ENCODE assay signal across 20 mouse cellular contexts in the genomic region with DNA sequence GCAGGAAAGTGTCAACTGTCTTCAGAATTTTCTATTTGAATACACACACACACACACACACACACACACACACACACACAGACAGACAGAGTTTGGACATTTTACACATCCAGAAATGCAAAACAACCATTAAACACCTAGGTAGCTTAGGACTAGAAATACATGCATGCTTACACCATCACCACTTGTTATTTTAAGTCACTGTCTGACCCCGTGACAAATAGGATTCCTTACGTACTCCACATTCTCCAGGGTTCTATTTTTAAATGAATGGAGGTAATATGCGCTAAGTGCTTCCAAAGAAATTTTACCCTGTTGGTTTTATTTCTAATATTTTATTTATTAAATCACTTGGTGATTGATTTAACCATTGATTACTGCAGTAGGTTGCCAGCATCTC. TPM values are rescaled to one million over a fixed set of nuclear protein-coding genes. Genes with fewer than 3 reads are reported as not detected.
DNase-seq lines count a peak whose midpoint lies in the region; ATAC-seq and TF ChIP-seq lines count a peak whose summit lies in the region.
"Had no signal": no experiment of that assay in that cellular context is flagged by ENCODE, and none has a peak within 500 bp of the region (broad histone marks: within the 10 kb centered on the region; RNA-seq: fewer than 3 reads in every experiment).

No protein-coding gene starts in this region.

- peak overlapping the region; percentile 48 for H3K4me2 ChIP-seq in heart, embryonic 14.5 days (ENCODE audit: low read length)
- no peak overlapping the region for H3K4me2 ChIP-seq in liver, embryonic 12.5 days
- H3K4me2 ChIP-seq: embryonic facial prominence, embryonic 12.5 days; forebrain, embryonic 15.5 days; hindbrain, embryonic 15.5 days had no signal

- H3K4me3 ChIP-seq in heart, embryonic 10.5 days = 0 out of 2 replicates have a peak overlapping the region, but pooled peaks have one; percentile 15
- H3K4me3 ChIP-seq in heart, embryonic 14.5 days (ENCODE audit: control insufficient read depth in 1 of 2, insufficient read depth in 1 of 2, low read depth in 1 of 2, low read length in 2 of 2) = no peak overlapping the region
- H3K4me3 ChIP-seq in liver, adult 2 months (ENCODE audit: insufficient read depth, low read depth, low read length) = no peak overlapping the region
- no peak overlapping the region for H3K4me3 ChIP-seq in liver, embryonic 12.5 days
- H3K4me3 ChIP-seq: embryonic facial prominence, embryonic 12.5 days; forebrain, embryonic 15.5 days; hindbrain, embryonic 15.5 days had no signal

- no peaks in the 10 kb centered on the region; the same call in 1 of the 2 replicates for H3K4me1 ChIP-seq in heart, embryonic 10.5 days
- peaks cover 3 to 8% of the 10 kb centered on the region in 2 experiments; a peak in 3 of 4 replicates for H3K4me1 ChIP-seq in heart, embryonic 14.5 days (ENCODE audit: control insufficient read depth in 2 of 2, insufficient read depth in 2 of 2, low read length in 2 of 2)
- H3K4me1 ChIP-seq in liver, adult 2 months (ENCODE audit: control insufficient read depth, insufficient read depth, low read length) = peaks cover 32% of the 10 kb centered on the region
- no peaks in the 10 kb centered on the region for H3K4me1 ChIP-seq in liver, embryonic 12.5 days
- H3K4me1 ChIP-seq: embryonic facial prominence, embryonic 12.5 days; forebrain, embryonic 15.5 days; hindbrain, embryonic 15.5 days had no signal

- 33% methylated on average over 3 of the region's 3 CpGs for WGBS in heart, embryonic 10.5 days
- WGBS in heart, embryonic 14.5 days = 34% methylated on average over 3 of the region's 3 CpGs
- WGBS in liver, adult 2 months = 52% methylated on average over 3 of the region's 3 CpGs
- WGBS in liver, embryonic 12.5 days (ENCODE audit: insufficient replicate concordance) = 76% methylated on average over 3 of the region's 3 CpGs

- ATAC-seq in heart, embryonic 14.5 days (ENCODE audit: insufficient number of reproducible peaks, insufficient read depth, low FRiP score, low read depth) = peak; percentile 71
- no peak for ATAC-seq in liver, embryonic 12.5 days
- ATAC-seq: activated CD4-positive, CD25-positive, alpha-beta regulatory T cell, adult 4 months; forebrain, embryonic 15.5 days; intestine, embryonic 16.5 days; Patski had no signal

- no peaks in the 10 kb centered on the region for H3K27me3 ChIP-seq in heart, embryonic 10.5 days (ENCODE audit: insufficient read depth, poor library complexity, severe bottlenecking)
- no peaks in the 10 kb centered on the region for H3K27me3 ChIP-seq in heart, embryonic 14.5 days (ENCODE audit: control insufficient read depth, insufficient read depth, low read length)
- no peaks in the 10 kb centered on the region for H3K27me3 ChIP-seq in liver, adult 2 months (ENCODE audit: control insufficient read depth, insufficient read depth, low read length)
- H3K27me3 ChIP-seq in liver, embryonic 12.5 days (replicated peaks) = no peaks in the 10 kb centered on the region
- H3K27me3 ChIP-seq: CH12.LX; embryonic facial prominence, embryonic 12.5 days; forebrain, embryonic 15.5 days; hindbrain, embryonic 15.5 days; Patski had no signal

- intact Hi-C loops in heart, postnatal 25 days (cut with DNase I) = no loop called here

- no peaks in the 10 kb centered on the region for H3K9me3 ChIP-seq in heart, embryonic 10.5 days
- no peaks in the 10 kb centered on the region for H3K9me3 ChIP-seq in heart, embryonic 14.5 days (ENCODE audit: control insufficient read depth, low read length)
- no peaks in the 10 kb centered on the region for H3K9me3 ChIP-seq in liver, embryonic 12.5 days (replicated peaks)
- H3K9me3 ChIP-seq: embryonic facial prominence, embryonic 12.5 days; forebrain, embryonic 15.5 days; hindbrain, embryonic 15.5 days had no signal

- no peaks in the 10 kb centered on the region for H3K36me3 ChIP-seq in heart, embryonic 10.5 days
- no peaks in the 10 kb centered on the region for H3K36me3 ChIP-seq in heart, embryonic 14.5 days (ENCODE audit: control insufficient read depth, insufficient read depth, low read length)
- H3K36me3 ChIP-seq in liver, adult 2 months (ENCODE audit: control insufficient read depth, insufficient read depth, low read length) = no peaks in the 10 kb centered on the region
- no peaks in the 10 kb centered on the region for H3K36me3 ChIP-seq in liver, embryonic 12.5 days
- H3K36me3 ChIP-seq: embryonic facial prominence, embryonic 12.5 days; forebrain, embryonic 15.5 days; hindbrain, embryonic 15.5 days had no signal

- TF ChIP-seq CTCF in liver, adult 2 months (IDR thresholded peaks at IDR 0.05; ENCODE audit: low read depth, low read length) = no peak

- H3K27ac ChIP-seq in heart, embryonic 10.5 days = peak overlapping the region; percentile 78
- peak overlapping the region; percentile 93 to 95 for H3K27ac ChIP-seq in heart, embryonic 14.5 days (replicated peaks in 1 of 2; ENCODE audit: control insufficient read depth in 1 of 2, insufficient read depth in 1 of 2, low read depth in 2 of 2, low read length in 2 of 2)
- peak overlapping the region; percentile 64 for H3K27ac ChIP-seq in liver, adult 2 months (replicated peaks; ENCODE audit: insufficient read depth, low read depth, low read length)
- no peak overlapping the region for H3K27ac ChIP-seq in liver, embryonic 12.5 days
- H3K27ac ChIP-seq: embryonic facial prominence, embryonic 12.5 days; forebrain, embryonic 15.5 days; hindbrain, embryonic 15.5 days had no signal

- TF ChIP-seq POLR2A in liver, adult 2 months (IDR thresholded peaks at IDR 0.05; ENCODE audit: extremely low read depth, insufficient read depth, low read length) = no peak

- H3K9ac ChIP-seq in heart, embryonic 14.5 days (ENCODE audit: low read length) = 0 out of 2 replicates have a peak overlapping the region, but pooled peaks have one; percentile 1
- no peak overlapping the region for H3K9ac ChIP-seq in liver, adult 2 months (ENCODE audit: low read depth, low read length)
- H3K9ac ChIP-seq in liver, embryonic 12.5 days = no peak overlapping the region
- H3K9ac ChIP-seq: embryonic facial prominence, embryonic 12.5 days; forebrain, embryonic 15.5 days; hindbrain, embryonic 15.5 days had no signal

- no peak for DNase-seq in heart, embryonic 10.5 days (ENCODE audit: low spot score)
- DNase-seq in heart, adult 11 months = no peak
- DNase-seq in heart, postnatal 25 days (ENCODE audit: low spot score) = no peak
- no peak for DNase-seq in liver, adult 2 months (ENCODE audit: extremely low read depth, low read depth, low spot score)
- DNase-seq in natural killer cell, adult 2 months (ENCODE audit: low spot score in 2 of 2) = no peak
- DNase-seq: adrenal gland, postnatal 14 days; cerebellum, adult 11-12 months; cerebellum, adult 9-10 months; cerebellum, postnatal 25 days; gastrocnemius, postnatal 10 days had no signal

- H3K79me2 ChIP-seq in liver, adult 2 months (ENCODE audit: control insufficient read depth, insufficient read depth, low read length) = no peaks in the 10 kb centered on the region

RNA-seq across cellular contexts. Expression of gene Lmod3, which starts 13.1 kb away (rescaled TPM):
- 10.5 and 17.5 TPM in 2 replicates for polyA plus RNA-seq in heart, embryonic 10.5 days (2016; fragmentation: Nextera tagmentation; extraction: Ambion mirVana)
- 21.7 and 23.0 TPM in 2 replicates for polyA plus RNA-seq in heart, embryonic 14.5 days (2014; fragmentation: Nextera tagmentation; extraction: Ambion mirVana)
- 10 to 100 TPM; 62.9 to 66.5 TPM for total RNA-seq in heart, postnatal 25 days (2021)
- total RNA-seq in liver, adult 2 months (2014; rRNA removed) = 0.27 and 0.28 TPM in 2 replicates
- 0.04 and 0.07 TPM in 2 replicates for polyA plus RNA-seq in liver, adult 2 months (2012; rRNA removed)
- polyA plus RNA-seq in liver, embryonic 12.5 days (2016; fragmentation: Nextera tagmentation; extraction: Ambion mirVana) = 0.05 and 0.10 TPM in 2 replicates
- total RNA-seq: adrenal gland, postnatal 14 days; CH12.LX had no signal
- polyA plus RNA-seq: activated CD4-positive, CD25-positive, alpha-beta regulatory T cell, adult 4 months; forebrain, embryonic 11.5 days; hindbrain, embryonic 15.5 days; Patski had no signal

RNA-seq across cellular contexts. Expression of gene Arl6ip5, which starts 55.2 kb away (rescaled TPM):
- polyA plus RNA-seq in heart, embryonic 10.5 days (2016; fragmentation: Nextera tagmentation; extraction: Ambion mirVana) = 54.5 and 87.5 TPM in 2 replicates
- polyA plus RNA-seq in heart, embryonic 14.5 days (2014; fragmentation: Nextera tagmentation; extraction: Ambion mirVana) = 57.9 and 65.1 TPM in 2 replicates
- 100 to 1,000 TPM; 114 to 127 TPM for total RNA-seq in heart, postnatal 25 days (2021)
- 27.8 and 28.7 TPM in 2 replicates for total RNA-seq in liver, adult 2 months (2014; rRNA removed)
- 25.3 and 28.6 TPM in 2 replicates for polyA plus RNA-seq in liver, adult 2 months (2012; rRNA removed)
- polyA plus RNA-seq in liver, embryonic 12.5 days (2016; fragmentation: Nextera tagmentation; extraction: Ambion mirVana) = 35.3 and 36.6 TPM in 2 replicates

Comparison
In these comparisons a context has a peak if more than half of its experiments do, and no peak if none do; other contexts are left out.
1. RNA of gene Lmod3, which starts 13.1 kb away (polyA plus RNA-seq): 21.7 to 23.0 TPM in heart, embryonic 14.5 days and 10.5 to 17.5 TPM in heart, embryonic 10.5 days; 0.04 to 0.07 TPM in liver, adult 2 months and 0.05 to 0.10 TPM in liver, embryonic 12.5 days; every median in the first group is over 10 times any median in the second.